Mouse (Mus musculus) neural tube, embryonic 11.5 days (tissue): ENCODE data around the gene Myg1. TPM values are rescaled to one million over a fixed set of nuclear protein-coding genes. Genes with fewer than 3 reads are reported as not detected.

Experiments
- ATAC-seq: fragments of 200-750 bp; cut with Nextera tagmentation; 2 replicates; pipeline ENCODE4 v1.8.0; 2017; ENCODE audit warnings: moderate number of reproducible peaks, mild to moderate bottlenecking, moderate TSS enrichment, moderate library complexity; ENCODE audit not compliant: insufficient read depth, low FRiP score, low TSS enrichment
- DNase-seq: peaks from one replicate; pipeline ENCODE4 v3.0.0-alpha.2; 2015; ENCODE audit warnings: low spot score
- H3K27ac ChIP-seq: fragments of 300-500 bp; sonication (generic); 2 replicates; pipeline ENCODE4 v1.5.1; 2014; ENCODE audit warnings: low read depth, mild to moderate bottlenecking, low read length
- H3K27me3 ChIP-seq: fragments of 300-500 bp; sonication (generic); 2 replicates; pipeline ENCODE4 v1.6.1; 2014; ENCODE audit warnings: mild to moderate bottlenecking, low read length, mixed read lengths; ENCODE audit not compliant: control insufficient read depth, insufficient read depth
- H3K36me3 ChIP-seq: fragments of 300-500 bp; sonication (generic); 2 replicates; pipeline ENCODE4 v1.6.1; 2014; ENCODE audit warnings: mild to moderate bottlenecking, low read length, moderate library complexity, mixed read lengths; ENCODE audit not compliant: control insufficient read depth, insufficient read depth
- H3K4me1 ChIP-seq: fragments of 300-500 bp; sonication (generic); 2 replicates; pipeline ENCODE4 v1.6.1; 2014; ENCODE audit warnings: low read length, mixed read lengths; ENCODE audit not compliant: control insufficient read depth, insufficient read depth
- H3K4me2 ChIP-seq: fragments of 300-500 bp; sonication (generic); 2 replicates; pipeline ENCODE4 v1.6.1; 2014; ENCODE audit warnings: low read depth, mild to moderate bottlenecking, moderate library complexity
- H3K4me3 ChIP-seq: fragments of 300-500 bp; sonication (generic); 2 replicates; pipeline ENCODE4 v1.5.1; 2014; ENCODE audit warnings: low read depth, low read length
- H3K9ac ChIP-seq: fragments of 300-500 bp; sonication (generic); 2 replicates; pipeline ENCODE4 v1.6.1; 2014; ENCODE audit warnings: mild to moderate bottlenecking, low read length
- H3K9me3 ChIP-seq: fragments of 300-500 bp; sonication (generic); 2 replicates; pipeline ENCODE4 v1.6.1; 2016; ENCODE audit warnings: low read length; ENCODE audit not compliant: control insufficient read depth
- WGBS: fragments of 180-500 bp; shearing (Covaris S2); extraction: QIAGEN DNeasy Blood & Tissue Kit; methylation state at CpG from one replicate; pipeline ENCODE4 v1.1.7; 2014; 5-methylcytosine and 5-hydroxymethylcytosine counted together
- polyA plus RNA-seq: library from polyadenylated mRNA; unstranded; fragments of >200 nt; fragmentation: Nextera tagmentation; extraction: Ambion mirVana; gene quantifications from 2 replicates; pipeline ENCODE4 v1.2.1, GENCODE M21; 2014

The Myg1 gene
- polyA plus RNA-seq, 1 experiment from 2014 or later = 102 TPM

- Histone ChIP-seq H3K27ac (no peak overlapping the region), H3K4me3 (no peak overlapping the region), H3K4me1 (no peaks in the 10 kb centered on the region), H3K4me2 (no peak overlapping the region), H3K36me3 (no peaks in the 10 kb centered on the region), H3K27me3 (no peaks in the 10 kb centered on the region), H3K9ac (no peak overlapping the region), H3K9me3 (no peaks in the 10 kb centered on the region)
- ATAC-seq (no peak), DNase-seq (no peak)
- WGBS = 88% methylated on average over 6 of the region's 6 CpGs
Measured at GRCm38 (mm10) chr15:102383671-102384070, 52.2 kb downstream of the Myg1 start.

- Histone ChIP-seq H3K27ac (no peak overlapping the region), H3K27me3 (no peaks in the 10 kb centered on the region), H3K4me2 (no peak overlapping the region), H3K36me3 (no peaks in the 10 kb centered on the region), H3K4me3 (no peak overlapping the region), H3K9me3 (no peaks in the 10 kb centered on the region), H3K9ac (no peak overlapping the region), H3K4me1 (no peaks in the 10 kb centered on the region)
- 46% methylated on average over 9 of the region's 9 CpGs for WGBS
- ATAC-seq = no peak
- DNase-seq = no peak
Measured at GRCm38 (mm10) chr15:102386640-102387039, 55.1 kb downstream of the Myg1 start.

Other genes starting within 250 kb of the Myg1 start
- gene Tns2, start 231.3 kb upstream of the Myg1 start, polyA plus RNA-seq = 11.4 and 13.2 TPM in 2 replicates
- 15.5 and 17.0 TPM in 2 replicates for gene Spryd3, start 195.5 kb upstream of the Myg1 start, polyA plus RNA-seq
- 0.22 and 0.34 TPM in 2 replicates for gene Igfbp6, start 187.3 kb upstream of the Myg1 start, polyA plus RNA-seq
- gene Soat2, start 181.2 kb upstream of the Myg1 start, polyA plus RNA-seq = 0.13 and 0.22 TPM in 2 replicates
- gene Zfp740, start 128.5 kb upstream of the Myg1 start, polyA plus RNA-seq = 65.4 and 66.9 TPM in 2 replicates
- 32.8 TPM in 2 replicates for gene Csad, start 127.0 kb upstream of the Myg1 start, polyA plus RNA-seq
- 0.95 and 1.3 TPM in 2 replicates for gene Itgb7, start 99.8 kb upstream of the Myg1 start, polyA plus RNA-seq
- gene Rarg, start 74.2 kb upstream of the Myg1 start, polyA plus RNA-seq = 24.0 and 26.4 TPM in 2 replicates
- 0.20 and 0.39 TPM in 2 replicates for gene Gm9918, start 61.1 kb upstream of the Myg1 start, polyA plus RNA-seq
- 59.7 and 66.7 TPM in 2 replicates for gene Mfsd5, start 52.3 kb upstream of the Myg1 start, polyA plus RNA-seq
- 36.2 and 37.9 TPM in 2 replicates for gene Espl1, start 35.4 kb upstream of the Myg1 start, polyA plus RNA-seq
- gene Pfdn5, start 5.6 kb upstream of the Myg1 start, polyA plus RNA-seq = 386 and 396 TPM in 2 replicates
- gene Aaas, start 19.1 kb downstream of the Myg1 start, polyA plus RNA-seq = 84.7 and 86.7 TPM in 2 replicates
- gene Sp7, start 35.5 kb downstream of the Myg1 start, polyA plus RNA-seq = 0.70 and 0.96 TPM in 2 replicates
- gene Sp1, start 74.4 kb downstream of the Myg1 start, polyA plus RNA-seq = 10.4 and 11.1 TPM in 2 replicates
- 0.53 TPM in 1 of 2 replicates, not detected in the other for gene Amhr2, start 113.7 kb downstream of the Myg1 start, polyA plus RNA-seq
- 80.9 and 88.6 TPM in 2 replicates for gene Prr13, start 127.3 kb downstream of the Myg1 start, polyA plus RNA-seq
- gene Pcbp2, start 138.8 kb downstream of the Myg1 start, polyA plus RNA-seq = 220 and 232 TPM in 2 replicates
- gene Gm10337, start 172.0 kb downstream of the Myg1 start, polyA plus RNA-seq = 4.1 and 10.3 TPM in 2 replicates
- gene Map3k12, start 185.4 kb downstream of the Myg1 start, polyA plus RNA-seq = 24.8 and 26.1 TPM in 2 replicates
- gene Tarbp2, start 186.5 kb downstream of the Myg1 start, polyA plus RNA-seq = 103 and 105 TPM in 2 replicates
- gene Npff, start 193.2 kb downstream of the Myg1 start, polyA plus RNA-seq = 3.0 and 3.4 TPM in 2 replicates